Mouse (Mus musculus): ENCODE measurements around the gene Adora1. TPM values are rescaled to one million over a fixed set of nuclear protein-coding genes. Genes with fewer than 3 reads are reported as not detected.

Adora1 gene
- polyA plus RNA-seq, 1 experiment, result not detected

DNA sequence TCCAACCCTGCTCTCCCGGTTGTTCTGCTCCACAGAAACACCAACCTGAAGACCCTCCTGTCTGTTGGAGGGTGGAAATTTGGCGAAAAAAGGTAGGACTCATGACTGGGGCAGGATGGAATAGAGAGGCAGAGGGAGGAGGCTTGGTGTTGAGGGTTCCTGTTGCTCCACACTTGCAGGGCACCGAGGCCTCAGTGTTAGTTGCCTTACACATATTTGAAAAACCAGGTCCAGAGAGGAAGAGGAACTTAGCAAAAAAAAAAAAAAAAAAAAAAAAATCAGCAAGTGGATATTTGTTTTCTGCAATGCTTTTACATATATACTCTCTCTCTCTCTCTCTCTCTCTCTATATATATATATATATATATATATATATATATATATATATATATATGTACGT is 51.1 kb downstream of the Adora1 start:
- TF ChIP-seq POLR2A (IDR thresholded peaks at IDR 0.05; ENCODE audit: borderline replicate concordance, low read depth, low read length) (no peak), CTCF (IDR thresholded peaks at IDR 0.05; ENCODE audit: low read depth, low read length) (no peak)
- Histone ChIP-seq H3K4me1 (ENCODE audit: control insufficient read depth, insufficient read depth, low read length) (no peaks in the 10 kb centered on the region), H3K27ac (ENCODE audit: insufficient read depth, low read depth, low read length) (no peak overlapping the region), H3K4me3 (ENCODE audit: insufficient read depth, low read length) (no peak overlapping the region)

DNA sequence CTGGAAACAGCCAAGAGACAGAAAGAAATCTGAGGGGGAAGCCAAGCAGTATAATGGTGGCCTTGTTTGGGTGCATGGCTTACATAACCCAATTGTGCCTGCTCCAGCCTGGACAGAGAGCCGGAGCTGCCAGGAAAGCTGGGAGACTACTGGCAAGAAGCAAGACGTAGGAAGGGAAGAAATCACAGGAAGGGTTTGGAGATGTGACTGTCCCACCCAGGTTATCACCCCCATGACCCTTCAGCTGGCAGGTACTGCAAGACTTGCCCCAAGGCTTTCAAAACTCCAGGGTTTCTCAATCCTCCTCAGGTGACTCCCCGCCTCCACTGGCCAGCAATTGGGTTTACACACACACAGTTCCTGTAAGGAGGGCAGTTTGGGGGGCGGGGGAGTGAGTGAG is 53.2 kb downstream of the Adora1 start, which contains the start of gene Chil1:
TSS of gene Chil1 (plus strand) at position 152 of the 400 bp plus-strand sequence.
- TF ChIP-seq CTCF (IDR thresholded peaks at IDR 0.05; ENCODE audit: low read depth, low read length) (no peak), POLR2A (IDR thresholded peaks at IDR 0.05; ENCODE audit: borderline replicate concordance, low read depth, low read length) (no peak)
- H3K27ac ChIP-seq (ENCODE audit: insufficient read depth, low read depth, low read length), result no peak within 1 kb of the TSS
- no peaks in the 10 kb centered on the region for H3K4me1 ChIP-seq (ENCODE audit: control insufficient read depth, insufficient read depth, low read length)
- no peak within 1 kb of the TSS for H3K4me3 ChIP-seq (ENCODE audit: insufficient read depth, low read length)

DNA sequence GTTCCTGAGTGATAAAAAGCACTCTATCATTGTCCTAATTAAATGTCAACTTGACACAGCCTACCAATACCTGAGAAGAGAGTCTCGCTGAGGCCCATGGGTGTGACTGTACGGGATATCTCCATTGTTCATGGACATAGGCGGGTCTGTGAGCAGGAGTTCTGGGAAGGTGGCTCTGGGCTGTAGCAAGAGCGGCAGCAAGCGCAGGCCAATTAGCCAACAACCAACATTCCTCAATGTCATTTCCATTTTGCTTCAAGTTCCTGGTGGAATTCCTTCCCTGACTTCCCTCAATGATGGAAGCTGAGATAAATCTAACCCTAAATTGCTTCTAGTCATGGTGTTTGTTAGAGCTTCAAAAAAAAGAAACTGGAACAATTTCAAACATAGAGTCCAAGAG is 57.3 kb downstream of the Adora1 start:
- Histone ChIP-seq H3K4me1 (ENCODE audit: control insufficient read depth, insufficient read depth, low read length) (no peaks in the 10 kb centered on the region), H3K27ac (ENCODE audit: insufficient read depth, low read depth, low read length) (no peak overlapping the region), H3K4me3 (ENCODE audit: insufficient read depth, low read length) (no peak overlapping the region)
- TF ChIP-seq CTCF (IDR thresholded peaks at IDR 0.05; ENCODE audit: low read depth, low read length) (no peak), POLR2A (IDR thresholded peaks at IDR 0.05; ENCODE audit: borderline replicate concordance, low read depth, low read length) (no peak)

DNA sequence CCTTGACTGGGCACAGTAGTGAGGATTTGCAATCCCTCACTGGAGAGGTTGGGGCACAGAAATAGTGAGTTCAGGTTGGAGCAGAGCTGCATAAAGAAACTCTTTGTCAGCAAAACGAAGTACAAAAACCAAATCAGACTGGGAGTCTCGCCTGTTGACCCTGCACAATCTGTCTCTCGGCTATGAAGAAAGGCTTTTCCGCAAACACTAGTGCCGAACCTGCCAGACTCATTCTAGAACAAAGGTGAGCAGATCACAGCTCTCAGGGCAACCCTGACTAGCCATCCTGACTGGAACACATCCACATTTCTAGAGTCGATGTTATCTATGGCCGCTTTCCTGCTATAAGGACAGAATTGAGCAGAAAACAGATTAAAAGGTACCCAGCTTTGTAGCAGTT is 62.1 kb downstream of the Adora1 start:
- Histone ChIP-seq H3K4me3 (ENCODE audit: insufficient read depth, low read length) (no peak overlapping the region), H3K27ac (ENCODE audit: insufficient read depth, low read depth, low read length) (no peak overlapping the region), H3K4me1 (ENCODE audit: control insufficient read depth, insufficient read depth, low read length) (no peaks in the 10 kb centered on the region)
- no peak for TF ChIP-seq CTCF (IDR thresholded peaks at IDR 0.05; ENCODE audit: low read depth, low read length)
- no peak for TF ChIP-seq POLR2A (IDR thresholded peaks at IDR 0.05; ENCODE audit: borderline replicate concordance, low read depth, low read length)

DNA sequence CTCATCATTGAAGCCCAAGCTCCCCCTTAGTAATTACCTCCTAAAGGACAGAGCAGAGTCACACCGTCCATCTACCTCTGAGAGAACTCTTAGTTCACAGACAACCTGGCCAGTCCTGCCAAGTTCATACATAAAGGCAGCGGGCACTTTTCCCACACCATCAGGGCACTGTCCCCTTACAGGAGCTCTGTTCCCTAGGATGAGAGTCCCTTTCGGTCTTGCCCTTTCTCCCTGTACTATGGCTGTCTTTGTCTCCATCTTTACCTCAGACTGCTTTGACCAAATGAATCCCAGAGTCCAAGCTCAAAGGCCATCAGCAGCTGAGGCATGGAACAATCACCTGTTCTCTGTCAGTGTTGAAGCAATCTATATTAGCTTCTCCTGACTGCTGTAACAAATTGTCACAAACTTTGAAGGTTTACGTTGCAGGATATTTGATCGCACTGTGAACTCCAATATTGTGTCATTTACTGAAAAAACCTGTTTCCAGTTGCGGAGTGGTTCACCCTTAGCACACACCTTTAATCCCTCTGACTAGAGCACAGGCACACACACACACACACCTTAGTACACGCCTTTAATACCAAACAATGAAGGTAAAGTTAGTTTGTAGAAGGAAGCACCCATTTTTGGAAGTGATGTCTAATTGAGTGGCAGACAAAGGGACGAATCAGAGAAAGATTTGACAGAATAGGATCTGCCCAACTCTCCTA is 66.1 kb downstream of the Adora1 start:
- Histone ChIP-seq H3K27ac (ENCODE audit: insufficient read depth, low read depth, low read length) (no peak overlapping the region), H3K4me3 (ENCODE audit: insufficient read depth, low read length) (no peak overlapping the region), H3K4me1 (ENCODE audit: control insufficient read depth, insufficient read depth, low read length) (peaks cover 3% of the 10 kb centered on the region; the same call in 1 of the 2 replicates)
- no peak for TF ChIP-seq POLR2A (IDR thresholded peaks at IDR 0.05; ENCODE audit: borderline replicate concordance, low read depth, low read length)
- no peak for TF ChIP-seq CTCF (IDR thresholded peaks at IDR 0.05; ENCODE audit: low read depth, low read length)

DNA sequence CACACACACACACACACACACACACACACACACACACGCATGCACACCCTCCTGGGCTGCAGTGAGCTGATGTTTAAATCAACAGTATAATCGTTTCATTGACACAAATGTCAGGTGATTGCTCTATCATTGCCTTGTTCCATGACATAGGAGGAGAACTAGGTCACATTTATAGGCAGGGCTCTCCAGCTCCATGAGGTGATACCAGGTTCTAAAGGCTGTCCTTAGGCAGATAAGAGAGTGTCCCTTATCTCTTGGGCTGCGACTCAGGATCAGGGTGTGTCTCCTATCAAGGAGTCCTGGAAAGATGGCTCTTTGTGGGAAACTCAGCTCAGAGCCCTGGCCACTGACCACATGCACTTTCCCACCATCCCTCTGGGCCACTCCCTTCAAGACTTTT is 66.7 kb downstream of the Adora1 start:
- Histone ChIP-seq H3K27ac (ENCODE audit: insufficient read depth, low read depth, low read length) (no peak overlapping the region), H3K4me1 (ENCODE audit: control insufficient read depth, insufficient read depth, low read length) (peaks cover 3% of the 10 kb centered on the region; the same call in 1 of the 2 replicates), H3K4me3 (ENCODE audit: insufficient read depth, low read length) (no peak overlapping the region)
- TF ChIP-seq POLR2A (IDR thresholded peaks at IDR 0.05; ENCODE audit: borderline replicate concordance, low read depth, low read length) (no peak), CTCF (IDR thresholded peaks at IDR 0.05; ENCODE audit: low read depth, low read length) (no peak)

DNA sequence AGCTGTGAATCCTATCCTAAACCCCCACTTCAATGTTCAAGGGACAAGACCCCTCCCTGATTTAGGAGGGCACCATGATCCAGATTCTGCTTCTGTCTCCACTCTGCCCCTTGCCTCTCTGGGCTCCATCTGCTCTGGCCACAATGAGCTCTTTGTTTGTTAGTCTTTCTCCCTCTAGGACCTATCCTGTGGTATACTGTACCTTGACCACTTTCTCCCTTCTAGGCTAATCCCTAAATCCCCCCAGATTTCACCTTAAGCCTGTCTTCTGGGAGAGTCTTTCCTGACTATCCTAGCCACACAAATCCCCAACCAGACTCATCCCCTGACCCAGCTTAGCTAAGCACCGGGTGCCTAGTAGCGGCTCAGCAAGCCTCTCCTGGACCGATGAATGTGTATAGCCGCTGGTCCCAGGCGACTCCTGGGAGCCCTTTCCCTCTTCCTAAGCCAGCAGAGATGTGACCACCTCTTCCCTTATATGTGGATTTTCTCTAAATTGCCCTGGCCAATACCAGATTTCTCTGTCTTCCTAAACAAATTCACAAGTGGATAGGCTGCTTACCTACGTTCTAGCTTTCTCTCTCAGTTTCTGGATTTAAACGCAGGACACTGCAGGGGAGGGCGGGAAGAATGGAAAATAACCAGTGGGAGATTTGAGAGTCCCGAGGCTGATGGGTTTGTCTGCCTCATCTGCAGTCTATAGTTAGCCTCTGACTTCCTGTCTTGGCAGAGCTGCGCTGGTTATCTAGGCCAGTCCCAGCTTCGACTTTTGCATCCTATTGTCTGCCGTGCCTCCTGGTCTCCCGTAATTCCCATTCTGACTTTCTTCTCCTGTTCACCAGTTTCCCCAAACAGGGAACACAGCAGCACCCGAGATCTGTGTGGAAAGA is 67.6 kb downstream of the Adora1 start:
- no peak overlapping the region for H3K4me3 ChIP-seq (ENCODE audit: insufficient read depth, low read length)
- TF ChIP-seq CTCF (IDR thresholded peaks at IDR 0.05; ENCODE audit: low read depth, low read length), result no peak
- TF ChIP-seq POLR2A (IDR thresholded peaks at IDR 0.05; ENCODE audit: borderline replicate concordance, low read depth, low read length), result no peak
- no peak overlapping the region for H3K27ac ChIP-seq (ENCODE audit: insufficient read depth, low read depth, low read length)
- peaks cover 3% of the 10 kb centered on the region; the same call in 1 of the 2 replicates for H3K4me1 ChIP-seq (ENCODE audit: control insufficient read depth, insufficient read depth, low read length)

DNA sequence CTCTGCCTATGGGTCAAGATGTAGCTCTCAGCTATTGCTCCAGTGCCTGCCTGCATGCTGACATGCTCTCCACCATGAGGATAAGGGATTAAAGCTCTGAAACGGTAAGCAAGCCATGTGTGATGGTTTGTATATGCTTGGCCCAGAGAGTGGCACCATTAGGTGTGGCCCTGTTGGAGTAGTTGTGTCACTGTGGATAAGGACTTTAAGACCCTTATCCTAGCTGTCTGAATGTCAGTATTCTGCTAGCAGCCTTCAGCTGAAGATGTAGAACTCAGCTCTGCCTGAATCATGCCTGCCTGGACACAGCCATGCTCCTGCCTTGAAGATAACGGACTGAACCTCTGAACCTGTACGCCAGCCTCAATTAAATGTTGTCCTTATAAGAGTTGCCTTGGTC is 68.7 kb downstream of the Adora1 start:
- H3K4me3 ChIP-seq (ENCODE audit: insufficient read depth, low read length), result no peak overlapping the region
- peaks cover 3% of the 10 kb centered on the region; the same call in 1 of the 2 replicates for H3K4me1 ChIP-seq (ENCODE audit: control insufficient read depth, insufficient read depth, low read length)
- TF ChIP-seq POLR2A (IDR thresholded peaks at IDR 0.05; ENCODE audit: borderline replicate concordance, low read depth, low read length) (no peak), CTCF (IDR thresholded peaks at IDR 0.05; ENCODE audit: low read depth, low read length) (no peak)
- no peak overlapping the region for H3K27ac ChIP-seq (ENCODE audit: insufficient read depth, low read depth, low read length)

DNA sequence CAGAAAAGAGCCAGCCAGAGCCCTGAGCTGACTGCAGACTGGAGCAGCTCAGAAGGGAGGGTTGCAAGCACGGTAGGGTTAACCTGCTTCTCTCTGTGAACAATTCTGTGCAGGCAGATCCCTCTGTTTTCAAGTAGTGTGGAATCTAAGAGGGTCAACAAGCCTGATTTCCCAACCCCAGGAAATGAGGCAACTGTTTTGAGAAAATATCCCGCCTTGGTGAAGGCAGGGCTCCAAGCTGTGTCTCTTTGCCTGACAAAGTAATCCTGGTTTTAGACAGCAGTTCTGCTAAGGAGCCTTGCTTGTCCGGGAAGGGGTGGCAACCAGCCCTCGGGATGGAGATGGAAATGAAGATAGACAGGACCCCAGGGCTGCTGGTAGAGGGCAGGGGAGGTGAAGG is 70.8 kb downstream of the Adora1 start:
- Histone ChIP-seq H3K27ac (ENCODE audit: insufficient read depth, low read depth, low read length) (no peak overlapping the region), H3K4me3 (ENCODE audit: insufficient read depth, low read length) (no peak overlapping the region), H3K4me1 (ENCODE audit: control insufficient read depth, insufficient read depth, low read length) (peaks cover 3% of the 10 kb centered on the region; the same call in 1 of the 2 replicates)
- TF ChIP-seq CTCF (IDR thresholded peaks at IDR 0.05; ENCODE audit: low read depth, low read length) (no peak), POLR2A (IDR thresholded peaks at IDR 0.05; ENCODE audit: borderline replicate concordance, low read depth, low read length) (no peak)

DNA sequence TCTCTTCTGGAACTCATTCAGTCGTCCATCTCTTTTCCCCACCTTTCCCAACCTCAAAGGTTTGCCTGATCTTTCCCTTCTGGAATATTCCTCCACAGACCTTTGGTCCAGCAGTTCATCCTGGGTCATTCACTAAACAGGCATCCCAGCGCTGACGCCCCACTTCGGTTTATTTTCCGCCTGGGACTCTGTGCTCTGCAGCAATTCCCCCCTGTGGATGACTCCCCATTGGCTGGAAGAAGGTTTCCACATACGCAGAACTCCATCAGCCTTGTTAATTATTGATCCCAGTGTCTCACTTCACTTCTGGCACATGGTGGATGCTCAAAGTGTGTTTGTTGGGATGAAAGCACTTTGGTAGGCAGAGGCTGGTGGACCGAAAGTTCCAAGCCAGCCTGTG is 71.8 kb downstream of the Adora1 start:
- TF ChIP-seq CTCF (IDR thresholded peaks at IDR 0.05; ENCODE audit: low read depth, low read length), result no peak
- no peak for TF ChIP-seq POLR2A (IDR thresholded peaks at IDR 0.05; ENCODE audit: borderline replicate concordance, low read depth, low read length)
- Histone ChIP-seq H3K4me3 (ENCODE audit: insufficient read depth, low read length) (no peak overlapping the region), H3K4me1 (ENCODE audit: control insufficient read depth, insufficient read depth, low read length) (peaks cover 3% of the 10 kb centered on the region; the same call in 1 of the 2 replicates), H3K27ac (ENCODE audit: insufficient read depth, low read depth, low read length) (no peak overlapping the region)

Data from bone marrow macrophage, adult 2 months (primary cell).